Mouse (Mus musculus): ENCODE measurements around the gene Fem1a.

Gene Fem1a

GRCm38 (mm10) chr17:56256239-56256881 is at the start of gene Fem1a:
Gene Fem1a, plus strand, starts transcription at chr17:56256810.
- in situ Hi-C loops (cut with MboI; ENCODE audit: unreplicated experiment in 2 of 2): loop anchor here in 1 of 2 experiments (5.0 to 10.0 kb wide), 3 partner anchors 124 to 552 kb away; partner anchors contain the start of gene Yju2

- in situ Hi-C loops (cut with MboI; ENCODE audit: unreplicated experiment in 2 of 2): loop anchor here in 1 of 2 experiments (5.0 to 25.0 kb wide), 2 partner anchors 40 to 245 kb away; partner anchors contain the start of genes Ebi3, Shd and Yju2
Observed at GRCm38 (mm10) chr17:56206986-56207674, 49.5 kb upstream of the Fem1a start.

- in situ Hi-C loops (cut with MboI; ENCODE audit: unreplicated experiment in 2 of 2): loop anchor here in 1 of 2 experiments (5.0 to 25.0 kb wide), 2 partner anchors 39 to 246 kb away; partner anchors contain the start of genes Ebi3, Shd and Yju2
Observed at GRCm38 (mm10) chr17:56207963-56208530, 48.6 kb upstream of the Fem1a start.

- in situ Hi-C loops (cut with MboI; ENCODE audit: unreplicated experiment in 2 of 2): loop anchor here in 1 of 2 experiments (5.0 to 25.0 kb wide), 2 partner anchors 38 to 247 kb away; partner anchors contain the start of genes Ebi3, Shd and Yju2
Observed at GRCm38 (mm10) chr17:56208821-56209220, 47.8 kb upstream of the Fem1a start.

GRCm38 (mm10) chr17:56211090-56211489 is 45.5 kb upstream of the Fem1a start:
- in situ Hi-C loops (cut with MboI; ENCODE audit: unreplicated experiment in 2 of 2): loop anchor here in 1 of 2 experiments (25.0 kb wide), 1 partner anchor 249 kb away; the partner anchor contains the start of genes Ebi3, Shd and Yju2

- in situ Hi-C loops (cut with MboI; ENCODE audit: unreplicated experiment in 2 of 2): loop anchor here in 1 of 2 experiments (25.0 kb wide), 1 partner anchor 250 kb away; the partner anchor contains the start of genes Ebi3, Shd and Yju2
Observed at GRCm38 (mm10) chr17:56212676-56213075, 43.9 kb upstream of the Fem1a start.

- in situ Hi-C loops (cut with MboI; ENCODE audit: unreplicated experiment in 2 of 2): loop anchor here in 1 of 2 experiments (25.0 kb wide), 1 partner anchor 252 kb away; the partner anchor contains the start of genes Ebi3, Shd and Yju2
Observed at GRCm38 (mm10) chr17:56214229-56214628, 42.4 kb upstream of the Fem1a start.

- in situ Hi-C loops (cut with MboI; ENCODE audit: unreplicated experiment in 2 of 2): loop anchor here in 1 of 2 experiments (25.0 kb wide), 1 partner anchor 255 kb away; the partner anchor contains the start of genes Ebi3, Shd and Yju2
Observed at GRCm38 (mm10) chr17:56217670-56218069, 38.9 kb upstream of the Fem1a start.

GRCm38 (mm10) chr17:56218377-56219191 is 38.0 kb upstream of the Fem1a start, which contains the start of gene Dpp9:
Gene Dpp9, minus strand, starts transcription at chr17:56218905.
- in situ Hi-C loops (cut with MboI; ENCODE audit: unreplicated experiment in 2 of 2): loop anchor here in 1 of 2 experiments (25.0 kb wide), 1 partner anchor 256 kb away; the partner anchor contains the start of genes Ebi3, Shd and Yju2

GRCm38 (mm10) chr17:56219251-56219650 is 37.4 kb upstream of the Fem1a start:
- in situ Hi-C loops (cut with MboI; ENCODE audit: unreplicated experiment in 2 of 2): loop anchor here in 1 of 2 experiments (25.0 kb wide), 1 partner anchor 257 kb away; the partner anchor contains the start of genes Ebi3, Shd and Yju2

GRCm38 (mm10) chr17:56219805-56220204 is 36.8 kb upstream of the Fem1a start:
- in situ Hi-C loops (cut with MboI; ENCODE audit: unreplicated experiment in 2 of 2): loop anchor here in 1 of 2 experiments (25.0 kb wide), 1 partner anchor 258 kb away; the partner anchor contains the start of genes Ebi3, Shd and Yju2

- in situ Hi-C loops (cut with MboI; ENCODE audit: unreplicated experiment in 2 of 2): loop anchor here in 1 of 2 experiments (25.0 kb wide), 2 partner anchors 263 to 513 kb away; partner anchors contain the start of genes Ebi3, Pot1b, Shd and Yju2
Observed at GRCm38 (mm10) chr17:56224916-56225315, 31.7 kb upstream of the Fem1a start.

- in situ Hi-C loops (cut with MboI; ENCODE audit: unreplicated experiment in 2 of 2): loop anchor here in 1 of 2 experiments (25.0 kb wide), 1 partner anchor 514 kb away; the partner anchor contains the start of gene Pot1b
Observed at GRCm38 (mm10) chr17:56226566-56226965, 30.0 kb upstream of the Fem1a start.

GRCm38 (mm10) chr17:56229943-56230342 is 26.7 kb upstream of the Fem1a start:
- in situ Hi-C loops (cut with MboI; ENCODE audit: unreplicated experiment in 2 of 2): loop anchor here in 1 of 2 experiments (25.0 kb wide), 1 partner anchor 518 kb away; the partner anchor contains the start of gene Pot1b

GRCm38 (mm10) chr17:56233389-56233788 is 23.2 kb upstream of the Fem1a start:
- in situ Hi-C loops (cut with MboI; ENCODE audit: unreplicated experiment in 2 of 2): loop anchor here in 1 of 2 experiments (25.0 kb wide), 1 partner anchor 521 kb away; the partner anchor contains the start of gene Pot1b

- in situ Hi-C loops (cut with MboI; ENCODE audit: unreplicated experiment in 2 of 2): loop anchor here in 1 of 2 experiments (25.0 kb wide), 1 partner anchor 522 kb away; the partner anchor contains the start of gene Pot1b
Observed at GRCm38 (mm10) chr17:56233818-56234469, 22.7 kb upstream of the Fem1a start.

- in situ Hi-C loops (cut with MboI; ENCODE audit: unreplicated experiment in 2 of 2): loop anchor here in 1 of 2 experiments (25.0 kb wide), 1 partner anchor 529 kb away; the partner anchor contains the start of gene Pot1b
Observed at GRCm38 (mm10) chr17:56241541-56242401, 14.8 kb upstream of the Fem1a start.

Measured in v-Abl transformed pro-B cells (cell line).